Mouse (Mus musculus) kidney, adult 2 months (tissue): ENCODE measurements at regions not wholly inside any gene's neighbourhood (a gene's known extent, or its start where the extent isn't known, plus 50 kb on each side); places are given as distances from the start of the nearest gene placed in this dataset.

ENCODE experiments used
- CTCF ChIP-seq: fragments of 200-500 bp; conservative IDR thresholded peaks from 2 replicates; pipeline ENCODE4 v1.5.1; 2011; ENCODE audit warnings: low read depth, mild to moderate bottlenecking, control low read depth, low read length, moderate library complexity, mixed read lengths; ENCODE audit not compliant: insufficient read depth, insufficient read length
- POLR2A ChIP-seq: fragments of 200-500 bp; IDR thresholded peaks from one replicate; pipeline ENCODE4 v1.6.1; 2011; ENCODE audit warnings: low read depth, low read length, control low read depth

GRCm38 (mm10) chr19:27076920-27077512 is 139.3 kb upstream of the Vldlr start:
- TF ChIP-seq POLR2A, result no peak
- TF ChIP-seq CTCF, result no peak
